Mouse (Mus musculus) midbrain, embryonic 15.5 days (tissue): ENCODE measurements at regions not wholly inside any gene's neighbourhood (a gene's known extent, or its start where the extent isn't known, plus 50 kb on each side); places are given as distances from the start of the nearest gene placed in this dataset.
"Not testable (repeated sequence)": the region's sequence is repeated elsewhere in the genome, so short reads cannot be mapped to it uniquely, and the experiment has no call there.

Experiments used
- ATAC-seq: fragments of 200-750 bp; cut with Nextera tagmentation; replicated peaks from 2 replicates; pipeline ENCODE4 v1.8.0; 2017; ENCODE audit warnings: moderate TSS enrichment
- H3K27ac ChIP-seq: fragments of 300-500 bp; sonication (generic); 2 replicates; pipeline ENCODE4 v1.5.1; 2015; ENCODE audit warnings: mild to moderate bottlenecking, inconsistent platforms
- H3K27me3 ChIP-seq: fragments of 300-500 bp; sonication (generic); replicated peaks from 2 replicates; pipeline ENCODE4 v1.6.1; 2015; ENCODE audit warnings: inconsistent platforms
- H3K36me3 ChIP-seq: fragments of 300-500 bp; sonication (generic); replicated peaks from 2 replicates; pipeline ENCODE4 v1.6.1; 2015; ENCODE audit warnings: inconsistent platforms
- H3K4me1 ChIP-seq: fragments of 300-500 bp; sonication (generic); 2 replicates; pipeline ENCODE4 v1.6.1; 2015; ENCODE audit warnings: inconsistent platforms
- H3K4me2 ChIP-seq: fragments of 300-500 bp; sonication (generic); 2 replicates; pipeline ENCODE4 v1.6.1; 2015; ENCODE audit warnings: inconsistent platforms, mild to moderate bottlenecking, moderate library complexity
- H3K4me3 ChIP-seq: fragments of 300-500 bp; sonication (generic); 2 replicates; pipeline ENCODE4 v1.5.1; 2015; ENCODE audit warnings: mild to moderate bottlenecking, inconsistent platforms
- H3K9ac ChIP-seq: fragments of 300-500 bp; sonication (generic); 2 replicates; pipeline ENCODE4 v1.6.1; 2015; ENCODE audit warnings: mild to moderate bottlenecking, inconsistent platforms
- H3K9me3 ChIP-seq: fragments of 300-500 bp; sonication (generic); 2 replicates; pipeline ENCODE4 v1.6.1; 2016; ENCODE audit warnings: inconsistent platforms
- WGBS: fragments of 180-500 bp; shearing (Covaris S2); methylation state at CpG from one replicate; pipeline ENCODE4 v1.1.7; 2015; ENCODE audit warnings: mixed read lengths; 5-methylcytosine and 5-hydroxymethylcytosine counted together

DNA sequence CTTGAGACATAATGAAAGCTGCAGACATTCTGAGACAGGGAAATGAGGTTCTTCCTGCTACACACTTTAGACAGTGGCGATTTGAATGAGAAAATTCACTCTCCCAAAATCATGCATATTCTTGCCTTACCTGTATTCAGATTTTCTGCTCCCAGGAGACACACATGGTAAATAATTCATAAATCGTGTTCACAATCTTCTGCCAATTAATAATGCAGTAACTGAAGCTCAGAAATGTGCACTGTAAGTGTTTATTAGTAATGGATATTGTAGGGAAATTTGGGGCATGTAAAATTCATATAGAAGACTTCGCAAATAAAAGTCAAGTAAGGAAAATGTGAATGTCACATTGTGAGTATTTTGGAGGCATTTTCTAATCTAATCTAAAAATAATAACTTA, 830.2 kb downstream of the Rab28 start:
- 60% methylated on average over 3 of the region's 3 CpGs for WGBS
- H3K4me2 ChIP-seq = no peak overlapping the region
- ATAC-seq = no peak; the same call in 1 of the 2 replicates

DNA sequence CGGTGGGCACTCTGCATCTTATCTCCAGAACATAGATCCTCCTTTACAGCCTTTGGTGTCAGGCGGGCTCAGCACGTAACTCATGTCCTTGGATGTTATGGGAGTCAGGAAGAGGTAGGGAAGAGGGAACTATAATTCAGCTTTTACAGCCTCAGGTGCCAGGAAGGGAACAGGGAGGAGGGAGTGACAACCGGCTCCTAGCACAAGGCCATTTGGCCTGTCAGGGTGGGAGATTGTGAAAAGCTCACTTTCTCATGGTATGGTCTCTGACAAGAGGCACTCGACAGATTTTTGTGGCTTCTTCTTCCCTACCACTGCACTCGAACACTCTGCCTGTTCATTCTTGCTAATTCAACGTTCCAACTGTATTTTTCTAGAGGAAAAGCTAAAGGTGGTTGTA, 845.6 kb downstream of the Rab28 start:
- H3K4me1 ChIP-seq, H3K4me3 ChIP-seq, ATAC-seq, H3K4me2 ChIP-seq, H3K9me3 ChIP-seq, H3K9ac ChIP-seq, H3K27me3 ChIP-seq, H3K36me3 ChIP-seq, H3K27ac ChIP-seq: not testable (repeated sequence)
- 94% methylated on average over 7 of the region's 7 CpGs for WGBS

More for the DNA sequence above, 830.2 kb downstream of the Rab28 start:
- H3K36me3 ChIP-seq = no peaks in the 10 kb centered on the region
- H3K9me3 ChIP-seq = no peaks in the 10 kb centered on the region
- no peaks in the 10 kb centered on the region for H3K4me1 ChIP-seq
- no peaks in the 10 kb centered on the region for H3K27me3 ChIP-seq
- H3K4me3 ChIP-seq = no peak overlapping the region
- no peak overlapping the region for H3K27ac ChIP-seq
- H3K9ac ChIP-seq = no peak overlapping the region
